Mouse (Mus musculus) testis, adult 2 months (tissue): ENCODE measurements around the gene Olfr980.

ENCODE experiments used
- CTCF ChIP-seq: fragments of 200-500 bp; IDR thresholded peaks from 2 replicates; pipeline ENCODE4 v1.5.1; 2012; ENCODE audit warnings: low read depth, mild to moderate bottlenecking, inconsistent platforms, low read length, moderate library complexity; ENCODE audit not compliant: control insufficient read depth, insufficient read depth, insufficient replicate concordance
- POLR2A ChIP-seq: fragments of 200-500 bp; IDR thresholded peaks from 2 replicates; pipeline ENCODE4 v1.6.1; 2012; ENCODE audit warnings: low read depth, mild to moderate bottlenecking, inconsistent platforms, low read length, moderate library complexity; ENCODE audit not compliant: control insufficient read depth

GRCm38 (mm10) chr9:40003365-40003764 lies 6.0 kb downstream of the Olfr980 start, which contains the start of gene Olfr979:
- TF ChIP-seq CTCF (no peak), POLR2A (no peak)
